Mouse (Mus musculus): Measurements from ENCODE around the gene Fchsd2.

DNA sequence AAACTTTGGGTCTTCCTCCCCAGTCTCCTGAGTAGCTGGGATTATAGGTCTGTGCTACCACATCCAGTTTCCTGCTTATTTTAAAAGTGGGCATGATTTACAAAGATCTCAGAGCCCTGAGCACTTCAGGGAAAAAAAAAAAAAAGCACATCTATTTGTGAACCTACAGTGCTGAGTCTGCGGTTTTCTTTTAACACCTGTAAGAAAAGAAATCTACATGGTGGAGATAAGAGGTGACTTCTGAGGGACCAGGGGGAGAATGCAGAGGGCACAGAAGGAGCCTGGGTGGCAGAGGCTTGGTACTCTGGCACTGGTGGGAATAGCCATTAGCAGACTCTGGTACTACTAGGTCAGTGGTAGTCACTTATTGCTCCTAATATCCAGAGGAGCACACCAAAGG, 227.1 kb downstream of the Fchsd2 start:
- TF ChIP-seq CTCF (IDR thresholded peaks at IDR 0.05; ENCODE audit: extremely low read depth, insufficient read depth, low read length) (no peak), POLR2A (IDR thresholded peaks at IDR 0.05; ENCODE audit: extremely low read depth, insufficient read depth, low read length) (no peak)
